Mouse (Mus musculus) mammary gland, adult 2 months (tissue): ENCODE measurements around the gene Cacna1f. TPM values are rescaled to one million over a fixed set of nuclear protein-coding genes. Genes with fewer than 3 reads are reported as not detected.

Experiments used
- polyA plus RNA-seq: library from polyadenylated mRNA; depleted of rRNA; stranded (reverse); fragments of >200 nt; gene quantifications from 2 replicates; pipeline ENCODE4 v1.2.3, GENCODE M21; 2012; ENCODE audit warnings: low replicate concordance; rRNA removed

Gene Cacna1f
- polyA plus RNA-seq = 0.10 and 0.16 TPM in 2 replicates

GRCm38 (mm10) chrX:7606783-7607182, at the start of gene Cacna1f:
TSS of gene Cacna1f (plus strand) at chrX:7607083.

GRCm38 (mm10) chrX:7573176-7574086, 33.5 kb upstream of the Cacna1f start, which contains the start of gene Foxp3:
TSS of gene Foxp3 (plus strand) at chrX:7573644.

GRCm38 (mm10) chrX:7574087-7574884, 32.6 kb upstream of the Cacna1f start, which contains the start of gene Ppp1r3f:
TSS of gene Ppp1r3f (minus strand) at chrX:7574283.

GRCm38 (mm10) chrX:7604879-7605574, 1.9 kb upstream of the Cacna1f start, which contains the start of gene Ccdc22:
TSS of gene Ccdc22 (minus strand) at chrX:7605517.

GRCm38 (mm10) chrX:7638401-7639091, 31.7 kb downstream of the Cacna1f start, which contains the start of gene Syp:
TSS of gene Syp (plus strand) at chrX:7638471.

GRCm38 (mm10) chrX:7657221-7657639, 50.3 kb downstream of the Cacna1f start, which contains the start of gene Prickle3:
TSS of gene Prickle3 (plus strand) at chrX:7657260.

GRCm38 (mm10) chrX:7670921-7671623, 64.2 kb downstream of the Cacna1f start, which contains the start of gene Plp2:
TSS of gene Plp2 (minus strand) at chrX:7671390.

GRCm38 (mm10) chrX:7680864-7681263, 74.0 kb downstream of the Cacna1f start, which contains the start of gene Magix:
TSS of gene Magix (minus strand) at chrX:7681251.

Other genes with a start within 250 kb of the Cacna1f start
- 1.3 and 1.4 TPM in 2 replicates for gene Usp27x, start 231.3 kb upstream of the Cacna1f start, polyA plus RNA-seq
- 3.3 and 11.9 TPM in 2 replicates for gene Foxp3, start 33.4 kb upstream of the Cacna1f start, polyA plus RNA-seq
- gene Ppp1r3f, start 32.8 kb upstream of the Cacna1f start, polyA plus RNA-seq = 3.0 and 6.5 TPM in 2 replicates
- 17.5 and 20.1 TPM in 2 replicates for gene Ccdc22, start 1.6 kb upstream of the Cacna1f start, polyA plus RNA-seq
- 5.7 and 8.6 TPM in 2 replicates for gene Syp, start 31.4 kb downstream of the Cacna1f start, polyA plus RNA-seq
- gene Prickle3, start 50.2 kb downstream of the Cacna1f start, polyA plus RNA-seq = 37.2 and 57.8 TPM in 2 replicates
- gene Plp2, start 64.3 kb downstream of the Cacna1f start, polyA plus RNA-seq = 137 and 304 TPM in 2 replicates
- 4.8 and 17.7 TPM in 2 replicates for gene Magix, start 74.2 kb downstream of the Cacna1f start, polyA plus RNA-seq
- gene Gpkow, start 90.0 kb downstream of the Cacna1f start, polyA plus RNA-seq = 5.4 and 7.0 TPM in 2 replicates
- 52.6 and 81.0 TPM in 2 replicates for gene Wdr45, start 107.2 kb downstream of the Cacna1f start, polyA plus RNA-seq
- 0.95 and 4.4 TPM in 2 replicates for gene Gm45208, start 115.2 kb downstream of the Cacna1f start, polyA plus RNA-seq
- 50.1 and 63.0 TPM in 2 replicates for gene Praf2, start 121.4 kb downstream of the Cacna1f start, polyA plus RNA-seq
- 13.2 and 28.8 TPM in 2 replicates for gene Ccdc120, start 143.8 kb downstream of the Cacna1f start, polyA plus RNA-seq
- 31.3 and 39.5 TPM in 2 replicates for gene Tfe3, start 155.5 kb downstream of the Cacna1f start, polyA plus RNA-seq
- gene Gripap1, start 182.7 kb downstream of the Cacna1f start, polyA plus RNA-seq = 29.7 and 46.8 TPM in 2 replicates
- gene Kcnd1, start 215.2 kb downstream of the Cacna1f start, polyA plus RNA-seq = 3.0 and 3.3 TPM in 2 replicates
- 25.7 and 37.9 TPM in 2 replicates for gene Otud5, start 234.3 kb downstream of the Cacna1f start, polyA plus RNA-seq